Mouse (Mus musculus): Measurements from ENCODE around the gene Iqca.

DNA sequence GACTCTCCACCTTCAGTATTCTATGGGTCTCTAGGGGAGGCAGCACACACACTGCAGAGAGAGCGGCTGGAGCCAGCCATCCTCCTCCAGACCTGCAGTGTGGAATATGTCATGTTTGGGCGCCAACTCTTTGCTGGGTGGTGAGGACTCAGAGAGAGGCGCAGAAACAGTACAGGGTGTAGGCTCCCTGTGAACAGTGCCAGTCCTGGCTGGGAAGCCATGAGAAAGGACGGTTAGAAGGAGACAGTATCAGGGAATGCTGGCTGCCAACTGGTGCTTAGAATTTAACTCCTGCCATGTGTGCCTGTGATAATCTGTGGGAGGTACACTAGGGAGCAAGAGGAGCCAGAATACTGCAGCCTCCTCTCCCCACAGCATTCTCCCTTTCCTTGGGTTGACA lies 98.2 kb downstream of the Iqca start:
- TF ChIP-seq CTCF (conservative IDR thresholded peaks at IDR 0.05; ENCODE audit: low read length) (no peak), POU5F1 (IDR thresholded peaks at IDR 0.05; ENCODE audit: borderline replicate concordance, low read length) (no peak), NANOG (IDR thresholded peaks at IDR 0.05; ENCODE audit: borderline replicate concordance, low read length) (no peak)
